Mouse (Mus musculus) bone marrow, adult 2 months (tissue): Measurements from ENCODE around the gene Nutf2-ps1.

ENCODE experiments used
- CTCF ChIP-seq: fragments of 200-500 bp; IDR thresholded peaks from 2 replicates; pipeline ENCODE4 v1.5.1; 2011; ENCODE audit warnings: low read length, control low read depth; ENCODE audit not compliant: control insufficient read depth, insufficient read depth
- POLR2A ChIP-seq: fragments of 200-500 bp; IDR thresholded peaks from 2 replicates; pipeline ENCODE4 v1.6.1; 2011; ENCODE audit warnings: low read depth, mild to moderate bottlenecking, control low read depth, low read length, borderline replicate concordance; ENCODE audit not compliant: control insufficient read depth

- TF ChIP-seq CTCF (no peak), POLR2A (no peak)
These were observed 14.3 kb downstream of the Nutf2-ps1 start for GRCm38 (mm10) chr19:53574546-53574945.
